Mouse (Mus musculus) hindbrain, embryonic 16.5 days (tissue): Measurements from ENCODE around the gene Acadl. TPM values are rescaled to one million over a fixed set of nuclear protein-coding genes. Genes with fewer than 3 reads are reported as not detected.

Source experiments
- ATAC-seq: fragments of 200-750 bp; cut with Nextera tagmentation; 2 replicates; pipeline ENCODE4 v1.8.0; 2017; ENCODE audit warnings: moderate TSS enrichment, moderate library complexity
- H3K27ac ChIP-seq: fragments of 300-500 bp; sonication (generic); 2 replicates; pipeline ENCODE4 v1.5.1; 2014; ENCODE audit warnings: low read depth, mild to moderate bottlenecking, control low read depth, low read length, moderate library complexity
- H3K27me3 ChIP-seq: fragments of 300-500 bp; sonication (generic); replicated peaks from 2 replicates; pipeline ENCODE4 v1.6.1; 2014; ENCODE audit warnings: low read length; ENCODE audit not compliant: control insufficient read depth, insufficient read depth
- H3K36me3 ChIP-seq: fragments of 300-500 bp; sonication (generic); 2 replicates; pipeline ENCODE4 v1.6.1; 2014; ENCODE audit warnings: mild to moderate bottlenecking, low read length, moderate library complexity, mixed read lengths; ENCODE audit not compliant: control insufficient read depth, insufficient read depth
- H3K4me1 ChIP-seq: fragments of 300-500 bp; sonication (generic); 2 replicates; pipeline ENCODE4 v1.6.1; 2014; ENCODE audit warnings: low read depth, low read length; ENCODE audit not compliant: control insufficient read depth, insufficient read depth
- H3K4me2 ChIP-seq: fragments of 300-500 bp; sonication (generic); 2 replicates; pipeline ENCODE4 v1.6.1; 2014; ENCODE audit warnings: mild to moderate bottlenecking, low read length, control low read depth, moderate library complexity
- H3K4me3 ChIP-seq: fragments of 300-500 bp; sonication (generic); 2 replicates; pipeline ENCODE4 v1.5.1; 2014; ENCODE audit warnings: mild to moderate bottlenecking, low read length, control low read depth, moderate library complexity
- H3K9ac ChIP-seq: fragments of 300-500 bp; sonication (generic); 2 replicates; pipeline ENCODE4 v1.6.1; 2014; ENCODE audit warnings: low read depth, mild to moderate bottlenecking, control low read depth, low read length, moderate library complexity
- H3K9me3 ChIP-seq: fragments of 300-500 bp; sonication (generic); 2 replicates; pipeline ENCODE4 v1.6.1; 2014; ENCODE audit warnings: mild to moderate bottlenecking, low read length, moderate library complexity; ENCODE audit not compliant: control insufficient read depth
- WGBS: fragments of 180-500 bp; shearing (Covaris S2); extraction: QIAGEN DNeasy Blood & Tissue Kit; methylation state at CpG from one replicate; pipeline ENCODE4 v1.1.7; 2014; 5-methylcytosine and 5-hydroxymethylcytosine counted together
- polyA plus RNA-seq: library from polyadenylated mRNA; unstranded; fragments of >200 nt; fragmentation: Nextera tagmentation; extraction: Ambion mirVana; gene quantifications from 2 replicates; pipeline ENCODE4 v1.2.1, GENCODE M21; 2015

Gene Acadl
- polyA plus RNA-seq, 1 experiment from 2014 or later: 74.9 TPM

DNA sequence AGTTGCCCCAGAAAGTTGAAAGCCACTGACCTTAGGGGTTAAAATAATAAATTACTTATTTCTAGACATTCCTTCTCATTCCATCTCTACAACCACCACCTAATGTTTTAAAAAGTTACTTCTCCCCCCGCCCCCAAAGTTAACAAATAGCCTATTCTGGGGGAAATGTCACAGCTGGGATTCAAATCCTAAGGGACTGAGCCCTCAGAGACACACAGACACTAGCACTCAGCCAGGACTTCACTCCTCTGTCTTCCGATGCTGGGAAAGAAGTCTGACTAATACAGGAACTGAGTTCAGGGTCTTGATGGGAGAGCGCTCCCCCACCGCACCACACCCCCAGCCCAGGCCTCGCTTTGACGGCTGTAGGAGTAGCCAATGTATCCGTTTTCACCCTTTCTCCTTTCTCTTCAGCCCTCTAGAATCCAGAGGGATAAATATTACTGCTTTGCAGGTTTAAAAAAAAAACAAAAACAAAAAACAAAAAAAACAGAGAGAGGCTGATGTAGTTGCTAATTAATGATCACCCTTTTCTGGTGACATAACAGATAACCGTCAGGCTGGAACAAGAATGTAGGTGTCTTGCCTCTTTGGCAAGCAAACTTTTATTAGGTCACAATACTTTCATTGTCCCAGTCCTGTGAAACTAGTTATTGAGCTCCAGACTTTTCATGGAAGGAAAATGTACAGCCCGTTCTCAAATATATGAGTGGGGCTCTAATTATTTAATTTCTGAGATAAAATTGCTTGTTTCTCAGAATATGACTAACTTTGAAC is 31.1 kb downstream of the Acadl start:
- Histone ChIP-seq H3K4me3 (no peak overlapping the region), H3K27ac (no peak overlapping the region), H3K9ac (no peak overlapping the region), H3K4me2 (no peak overlapping the region), H3K4me1 (no peaks in the 10 kb centered on the region), H3K9me3 (no peaks in the 10 kb centered on the region), H3K27me3 (no peaks in the 10 kb centered on the region), H3K36me3 (no peaks in the 10 kb centered on the region)
- no peak for ATAC-seq
- 75% methylated on average over 9 of the region's 9 CpGs for WGBS

DNA sequence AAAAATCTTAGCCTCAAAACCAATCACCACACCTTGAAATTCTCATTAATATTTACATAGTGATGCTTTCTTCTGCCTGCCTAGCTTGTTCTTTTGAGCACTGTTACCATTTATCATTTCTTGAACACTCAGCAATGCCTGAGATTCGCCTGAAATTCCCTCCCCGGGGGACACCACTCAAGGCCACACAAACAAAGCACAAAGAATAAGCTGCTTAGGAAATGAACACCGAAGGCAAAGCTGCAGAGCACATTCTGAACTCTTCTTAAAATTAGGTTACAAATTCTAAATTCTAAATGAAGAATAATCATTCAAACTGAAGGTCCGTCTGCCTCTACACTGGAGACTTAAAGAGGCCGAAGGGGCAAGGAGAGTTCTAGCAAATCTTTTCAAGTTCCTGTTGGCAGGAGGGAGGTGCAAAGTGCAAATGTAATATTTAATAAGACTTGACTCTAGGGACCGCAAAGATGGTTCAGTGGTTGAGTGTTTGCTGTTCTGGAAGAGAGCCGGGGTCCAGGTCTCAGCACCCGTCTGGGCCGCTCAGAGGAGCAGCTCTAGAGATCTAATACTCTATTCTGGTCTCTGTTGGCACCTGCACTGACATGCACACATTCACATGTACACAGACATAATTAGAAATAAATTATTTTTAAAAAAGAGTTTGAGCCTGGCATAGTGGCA is 33.5 kb downstream of the Acadl start:
- no peaks in the 10 kb centered on the region for H3K27me3 ChIP-seq
- ATAC-seq: no peak
- H3K9me3 ChIP-seq: no peaks in the 10 kb centered on the region
- H3K27ac ChIP-seq: no peak overlapping the region
- no peaks in the 10 kb centered on the region for H3K36me3 ChIP-seq
- no peak overlapping the region for H3K9ac ChIP-seq
- H3K4me1 ChIP-seq: no peaks in the 10 kb centered on the region
- 70% methylated on average over 9 of the region's 9 CpGs for WGBS
- H3K4me3 ChIP-seq: no peak overlapping the region
- no peak overlapping the region for H3K4me2 ChIP-seq

DNA sequence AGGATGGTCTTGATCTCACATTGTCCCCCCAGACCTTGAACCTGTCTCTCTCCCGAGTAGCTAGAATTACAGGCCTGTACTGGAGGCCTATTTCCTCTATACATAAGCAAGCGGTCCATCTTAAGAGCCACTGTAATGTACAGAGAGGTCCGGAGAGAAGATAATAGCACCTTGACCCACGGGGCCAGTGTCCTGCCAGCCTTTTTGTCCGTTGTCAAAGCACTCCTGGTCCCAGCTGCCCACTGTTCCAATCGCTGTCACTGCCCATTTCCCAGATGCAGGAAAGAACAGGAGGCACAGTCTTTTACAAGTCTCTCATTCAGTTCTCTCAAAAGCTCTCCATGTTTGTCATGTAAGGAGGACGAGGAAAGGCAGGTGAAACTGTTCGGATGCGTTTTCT is 41.1 kb downstream of the Acadl start:
- no peak overlapping the region for H3K4me3 ChIP-seq
- H3K9ac ChIP-seq: no peak overlapping the region
- H3K27ac ChIP-seq: no peak overlapping the region
- no peaks in the 10 kb centered on the region for H3K27me3 ChIP-seq
- no peak overlapping the region for H3K4me2 ChIP-seq
- 77% methylated on average over 9 of the region's 9 CpGs for WGBS
- no peaks in the 10 kb centered on the region for H3K36me3 ChIP-seq
- no peak for ATAC-seq
- H3K4me1 ChIP-seq: peaks cover 6% of the 10 kb centered on the region
- H3K9me3 ChIP-seq: no peaks in the 10 kb centered on the region

DNA sequence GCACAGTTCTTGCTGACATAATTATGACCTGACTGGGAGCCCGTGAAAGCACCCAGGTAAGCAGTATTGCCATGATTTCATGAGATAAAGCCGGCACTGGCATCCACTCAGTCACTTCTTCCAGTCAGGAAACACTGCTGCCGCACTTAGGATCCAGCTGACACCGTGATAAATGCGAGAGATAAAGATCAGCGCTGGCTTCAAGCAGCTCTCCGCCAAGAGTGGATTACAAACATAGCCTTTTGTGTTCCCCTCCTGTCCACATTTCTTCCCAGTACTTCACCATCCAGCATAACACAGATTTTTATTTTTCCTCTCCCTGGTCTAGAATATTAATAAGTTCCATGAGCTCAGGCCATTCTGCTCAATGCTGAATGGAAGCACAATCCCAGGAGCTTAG is 42.8 kb downstream of the Acadl start:
- no peak overlapping the region for H3K4me3 ChIP-seq
- WGBS: 23% methylated on average over 7 of the region's 7 CpGs
- no peak for ATAC-seq
- no peaks in the 10 kb centered on the region for H3K36me3 ChIP-seq
- H3K4me2 ChIP-seq: peak overlapping the region; percentile 4
- peaks cover 9% of the 10 kb centered on the region for H3K4me1 ChIP-seq
- no peak overlapping the region for H3K9ac ChIP-seq
- no peaks in the 10 kb centered on the region for H3K27me3 ChIP-seq
- no peaks in the 10 kb centered on the region for H3K9me3 ChIP-seq
- H3K27ac ChIP-seq: no peak overlapping the region

DNA sequence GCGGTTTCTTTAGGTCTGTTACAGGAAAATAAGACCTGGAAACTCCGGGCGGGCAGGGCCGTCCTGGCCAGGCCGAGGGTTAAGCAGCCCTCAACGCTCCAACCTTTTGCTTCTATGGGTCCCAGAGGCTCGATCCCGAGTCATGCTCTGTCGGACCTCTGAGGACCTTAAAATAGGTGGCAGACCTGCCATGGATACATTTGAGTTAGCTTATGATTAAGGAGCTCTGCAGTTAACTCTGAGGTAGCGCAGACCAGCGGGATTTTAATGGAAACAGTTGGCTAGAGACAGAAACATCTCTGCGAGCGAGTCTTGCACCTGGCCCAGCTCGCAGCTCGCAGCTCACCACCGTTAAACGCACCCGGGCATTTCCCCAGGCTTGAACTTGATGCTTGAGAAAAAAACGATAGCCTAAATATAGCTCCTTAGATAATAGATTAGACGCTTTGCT is 45.2 kb downstream of the Acadl start:
- WGBS: under 1% methylated on average over 20 of the region's 20 CpGs
- H3K36me3 ChIP-seq: no peaks in the 10 kb centered on the region
- peak; percentile 70 for ATAC-seq
- H3K9ac ChIP-seq: peak overlapping the region; percentile 98
- no peaks in the 10 kb centered on the region for H3K27me3 ChIP-seq
- peak overlapping the region; percentile 96 for H3K4me2 ChIP-seq
- H3K4me1 ChIP-seq: peaks cover 16% of the 10 kb centered on the region
- H3K27ac ChIP-seq: peak overlapping the region; percentile 99
- no peaks in the 10 kb centered on the region for H3K9me3 ChIP-seq
- H3K4me3 ChIP-seq: peak overlapping the region; percentile 91

DNA sequence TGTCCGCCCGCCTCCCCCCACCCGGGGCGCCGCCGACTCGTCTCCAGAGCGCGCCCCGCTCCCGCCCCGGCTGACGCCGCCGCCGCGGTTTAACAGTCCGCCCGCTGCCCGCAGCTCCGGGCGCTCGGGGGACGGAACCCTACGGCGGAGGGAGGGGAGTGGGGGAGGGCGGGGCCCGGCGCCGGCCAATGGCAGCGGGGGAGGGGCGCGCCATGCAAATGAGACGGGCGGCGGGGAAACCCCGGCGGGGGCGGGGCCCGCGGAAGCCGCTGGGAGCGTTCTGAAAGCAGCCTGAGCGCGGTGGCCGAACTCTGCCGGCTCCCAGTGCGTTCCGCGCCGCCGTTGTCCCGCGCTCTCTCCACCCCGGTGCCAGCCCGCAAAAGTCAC is 45.6 kb downstream of the Acadl start, which contains the start of gene Kansl1l:
TSS of gene Kansl1l (minus strand) at position 110 of the 387 bp plus-strand sequence.
- 0% methylated on average over 20 of the region's 56 CpGs for WGBS
- peak; percentile 90 for ATAC-seq
- Histone ChIP-seq H3K27me3 (no peaks in the 10 kb centered on the region), H3K4me1 (peaks cover 16% of the 10 kb centered on the region), H3K4me2 (peak within 1 kb of the TSS; percentile 96), H3K9me3 (no peaks in the 10 kb centered on the region), H3K9ac (peak within 1 kb of the TSS; percentile 98), H3K4me3 (peak within 1 kb of the TSS; percentile 91), H3K27ac (peak within 1 kb of the TSS; percentile 99), H3K36me3 (no peaks in the 10 kb centered on the region)

DNA sequence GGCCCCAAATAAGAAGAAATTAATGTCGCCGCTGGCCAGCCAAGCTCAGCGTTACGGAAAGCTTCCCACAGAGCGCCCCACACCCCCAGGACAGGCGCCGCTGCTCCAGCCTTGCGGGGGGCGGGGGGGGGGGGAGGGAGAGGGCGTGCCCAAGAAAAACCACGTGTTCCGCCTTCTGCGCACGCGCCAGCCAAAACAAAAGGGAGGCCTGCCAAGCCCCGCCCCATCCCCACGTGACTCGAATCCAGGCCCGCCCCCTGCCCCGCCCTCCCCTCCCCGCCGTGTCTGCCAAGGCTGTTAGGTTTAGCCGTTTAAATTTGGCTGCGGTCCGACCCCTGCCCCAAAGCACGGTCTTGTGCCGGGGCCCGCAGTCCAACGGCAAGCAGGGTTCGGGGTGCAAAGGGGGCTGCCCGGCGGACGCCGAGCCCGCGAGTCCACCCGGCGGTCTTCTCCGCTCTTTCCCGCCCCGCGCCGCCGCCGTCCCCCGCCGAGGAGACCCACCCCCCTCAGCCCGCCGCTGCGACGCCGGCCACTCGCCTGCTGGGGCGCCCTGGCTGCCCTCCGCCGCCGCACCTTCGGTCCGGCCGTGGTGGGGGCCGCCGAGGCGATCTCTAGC is 46.1 kb downstream of the Acadl start:
- Histone ChIP-seq H3K4me1 (peaks cover 16% of the 10 kb centered on the region), H3K36me3 (no peaks in the 10 kb centered on the region)
- WGBS: under 1% methylated on average over 38 of the region's 63 CpGs

DNA sequence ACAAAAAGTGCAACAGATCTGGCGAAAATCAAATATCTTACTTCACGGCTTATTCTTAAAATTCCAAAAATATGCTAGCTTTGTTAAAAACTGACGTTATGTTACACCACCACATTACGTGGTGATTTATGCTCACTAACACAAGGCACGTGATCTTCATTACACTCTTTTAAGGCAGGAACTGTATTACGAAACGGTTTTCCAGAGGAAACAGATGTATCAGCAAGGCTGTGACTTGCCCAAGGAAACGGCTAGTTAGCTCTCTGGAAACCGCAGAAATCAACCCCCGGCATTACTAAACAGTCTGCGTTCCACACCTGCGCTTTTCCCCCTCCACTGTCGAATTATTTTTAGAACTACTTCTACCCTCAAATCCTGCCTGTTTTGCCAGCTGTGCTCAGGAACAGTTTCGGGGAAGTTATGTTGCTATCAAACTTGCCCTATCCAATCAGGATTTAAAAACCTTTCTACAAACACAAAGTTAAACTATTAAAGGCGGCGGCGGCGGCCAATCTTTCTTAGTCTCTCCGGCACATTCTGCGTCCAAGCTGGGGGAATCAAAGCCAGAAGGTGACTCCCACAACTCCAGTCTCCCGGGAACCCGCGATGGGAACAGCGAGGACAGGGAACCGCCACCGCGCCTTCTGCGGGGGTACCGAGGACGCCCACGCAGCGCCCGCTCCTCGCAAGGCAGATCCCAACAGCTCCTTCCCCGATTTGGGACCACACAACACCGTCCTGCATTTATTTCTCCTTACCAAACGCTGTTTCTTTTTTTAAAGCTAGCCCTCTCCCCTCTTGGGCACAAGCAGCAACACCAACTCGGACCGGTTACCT is 46.9 kb downstream of the Acadl start:
- H3K27ac ChIP-seq: peak overlapping the region; percentile 89
- H3K4me3 ChIP-seq: peak overlapping the region; percentile 91
- H3K4me1 ChIP-seq: peaks cover 16% of the 10 kb centered on the region
- no peaks in the 10 kb centered on the region for H3K36me3 ChIP-seq
- WGBS: under 1% methylated on average over 39 of the region's 39 CpGs
- H3K27me3 ChIP-seq: no peaks in the 10 kb centered on the region
- H3K9ac ChIP-seq: peak overlapping the region; percentile 79
- H3K9me3 ChIP-seq: no peaks in the 10 kb centered on the region
- peak; percentile 48 for ATAC-seq
- peak overlapping the region; percentile 69 for H3K4me2 ChIP-seq

More for the DNA sequence above, 46.1 kb downstream of the Acadl start:
- peak; percentile 86 for ATAC-seq
- peak overlapping the region; percentile 98 for H3K9ac ChIP-seq
- H3K27ac ChIP-seq: peak overlapping the region; percentile 99
- peak overlapping the region; percentile 96 for H3K4me2 ChIP-seq
- H3K9me3 ChIP-seq: no peaks in the 10 kb centered on the region
- peak overlapping the region; percentile 91 for H3K4me3 ChIP-seq
- H3K27me3 ChIP-seq: no peaks in the 10 kb centered on the region
